Mouse (Mus musculus) frontal cortex, postnatal 25 days (tissue): ENCODE measurements around the gene Tns1.

Source experiments
- DNase-seq, 2 experiments: peaks; one replicate each; pipeline ENCODE4 v3.0.0; 2022; ENCODE audit warnings: low spot score in 2 of 2

Gene Tns1

GRCm38 (mm10) chr1:74033407-74033806 lies 90.8 kb downstream of the Tns1 start:
- no peak for DNase-seq

GRCm38 (mm10) chr1:74032966-74033365 lies 91.3 kb downstream of the Tns1 start:
- DNase-seq, result no peak

GRCm38 (mm10) chr1:74031771-74032609 lies 92.3 kb downstream of the Tns1 start:
- no peak for DNase-seq

GRCm38 (mm10) chr1:74030901-74031360 lies 93.3 kb downstream of the Tns1 start:
- no peak for DNase-seq

- no peak for DNase-seq
Measured at GRCm38 (mm10) chr1:74030285-74030684, 94.0 kb downstream of the Tns1 start.

GRCm38 (mm10) chr1:74029669-74030068 lies 94.6 kb downstream of the Tns1 start:
- DNase-seq, result no peak

- DNase-seq, result no peak
Measured at GRCm38 (mm10) chr1:74028881-74029266, 95.4 kb downstream of the Tns1 start.

- no peak for DNase-seq
Measured at GRCm38 (mm10) chr1:74028118-74028880, 96.0 kb downstream of the Tns1 start.

GRCm38 (mm10) chr1:74027559-74028091 lies 96.6 kb downstream of the Tns1 start:
- DNase-seq, result no peak

GRCm38 (mm10) chr1:74026703-74027195 lies 97.5 kb downstream of the Tns1 start:
- no peak for DNase-seq

GRCm38 (mm10) chr1:74025651-74026226 lies 98.5 kb downstream of the Tns1 start:
- DNase-seq, result no peak

GRCm38 (mm10) chr1:74025227-74025626 lies 99.0 kb downstream of the Tns1 start:
- no peak for DNase-seq

- DNase-seq, result no peak
Measured at GRCm38 (mm10) chr1:74024452-74025190, 99.6 kb downstream of the Tns1 start.

- DNase-seq, result no peak
Measured at GRCm38 (mm10) chr1:74022998-74023397, 101.3 kb downstream of the Tns1 start.

- no peak for DNase-seq
Measured at GRCm38 (mm10) chr1:74022536-74022935, 101.7 kb downstream of the Tns1 start.

- no peak for DNase-seq
Measured at GRCm38 (mm10) chr1:74020235-74020634, 104.0 kb downstream of the Tns1 start.

GRCm38 (mm10) chr1:74017399-74018172 lies 106.7 kb downstream of the Tns1 start:
- no peak for DNase-seq

- DNase-seq, result no peak
Measured at GRCm38 (mm10) chr1:74016618-74017017, 107.6 kb downstream of the Tns1 start.

- no peak for DNase-seq
Measured at GRCm38 (mm10) chr1:74015513-74016234, 108.6 kb downstream of the Tns1 start.
